Mouse (Mus musculus) midbrain, embryonic 14.5 days (tissue): Measurements from ENCODE around the gene Gm20696. TPM values are rescaled to one million over a fixed set of nuclear protein-coding genes. Genes with fewer than 3 reads are reported as not detected.

Source experiments
- ATAC-seq: fragments of 200-750 bp; cut with Nextera tagmentation; 2 replicates; pipeline ENCODE4 v1.8.0; 2017; ENCODE audit warnings: moderate number of reproducible peaks, moderate library complexity; ENCODE audit not compliant: low FRiP score, low TSS enrichment
- DNase-seq: peaks from one replicate; pipeline ENCODE4 v3.0.0-alpha.2; 2015
- H3K27ac ChIP-seq: fragments of 300-500 bp; sonication (generic); replicated peaks from 2 replicates; pipeline ENCODE4 v1.5.1; 2014; ENCODE audit warnings: mild to moderate bottlenecking, low read depth, low read length, moderate library complexity
- H3K27me3 ChIP-seq: fragments of 300-500 bp; sonication (generic); 2 replicates; pipeline ENCODE4 v1.6.1; 2014; ENCODE audit warnings: low read length, control low read depth, mixed read lengths; ENCODE audit not compliant: control insufficient read depth, insufficient read depth
- H3K36me3 ChIP-seq: fragments of 300-500 bp; sonication (generic); 2 replicates; pipeline ENCODE4 v1.6.1; 2014; ENCODE audit warnings: low read length, control low read depth; ENCODE audit not compliant: control insufficient read depth, insufficient read depth
- H3K4me1 ChIP-seq: fragments of 300-500 bp; sonication (generic); 2 replicates; pipeline ENCODE4 v1.6.1; 2014; ENCODE audit warnings: mild to moderate bottlenecking, antibody characterized with exemption, low read length, control low read depth; ENCODE audit not compliant: control insufficient read depth, insufficient read depth
- H3K4me2 ChIP-seq: fragments of 300-500 bp; sonication (generic); 2 replicates; pipeline ENCODE4 v1.6.1; 2014; ENCODE audit warnings: mild to moderate bottlenecking, low read length, moderate library complexity
- H3K4me3 ChIP-seq: fragments of 300-500 bp; sonication (generic); replicated peaks from 2 replicates; pipeline ENCODE4 v1.5.1; 2014; ENCODE audit warnings: low read depth, low read length
- H3K9ac ChIP-seq: fragments of 300-500 bp; sonication (generic); replicated peaks from 2 replicates; pipeline ENCODE4 v1.6.1; 2014; ENCODE audit warnings: mild to moderate bottlenecking, low read length, moderate library complexity
- H3K9me3 ChIP-seq: fragments of 300-500 bp; sonication (generic); 2 replicates; pipeline ENCODE4 v1.6.1; 2016; ENCODE audit warnings: low read length, control low read depth, mixed read lengths; ENCODE audit not compliant: control insufficient read depth
- WGBS: fragments of 180-500 bp; shearing (Covaris S2); extraction: QIAGEN DNeasy Blood & Tissue Kit; methylation state at CpG from one replicate; pipeline ENCODE4 v1.1.7; 2014; 5-methylcytosine and 5-hydroxymethylcytosine counted together
- polyA plus RNA-seq: library from polyadenylated mRNA; unstranded; fragments of >200 nt; fragmentation: Nextera tagmentation; extraction: Ambion mirVana; gene quantifications from 2 replicates; pipeline ENCODE4 v1.2.1, GENCODE M21; 2014

Gm20696 gene
- polyA plus RNA-seq, 1 experiment from 2014 or later, result 4.0 TPM

DNA sequence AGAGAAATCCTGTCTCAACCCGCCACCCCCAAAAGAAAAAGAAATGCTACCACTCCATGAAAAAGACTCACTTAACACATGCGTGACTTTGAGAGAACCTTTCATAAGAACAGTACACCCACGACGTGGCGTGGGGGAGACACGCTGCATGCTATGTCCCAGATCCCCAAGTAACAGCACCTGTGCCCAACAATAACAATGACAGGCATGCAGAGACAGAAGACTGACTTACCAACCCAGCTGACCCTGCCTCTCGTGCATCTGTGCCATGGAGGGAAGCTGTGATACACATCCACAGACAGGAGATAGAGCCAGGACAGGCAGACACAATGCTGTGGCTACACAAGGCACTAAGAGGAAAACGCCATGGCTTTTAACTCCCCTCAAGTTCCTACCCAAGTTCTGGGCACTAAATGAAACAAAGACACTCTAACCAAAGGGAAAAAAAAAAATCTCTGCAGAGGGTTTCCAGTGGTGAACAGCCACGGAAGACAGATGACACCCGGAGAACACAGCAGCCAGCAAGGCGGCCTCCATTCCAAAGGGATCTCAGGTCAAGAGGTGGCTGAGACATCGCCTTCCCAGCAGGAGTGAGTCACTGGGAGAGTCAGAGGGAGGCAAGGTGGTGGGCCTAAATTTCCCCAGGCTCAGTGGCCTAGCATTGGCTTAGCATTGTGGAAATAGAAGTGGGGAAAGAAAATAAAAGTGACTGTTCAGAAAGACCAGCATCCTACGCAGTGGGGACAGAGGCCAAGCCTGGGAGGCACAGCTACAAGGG, 187.5 kb downstream of the Gm20696 start:
- Histone ChIP-seq H3K4me3 (no peak overlapping the region), H3K4me1 (no peaks in the 10 kb centered on the region), H3K27me3 (no peaks in the 10 kb centered on the region), H3K9me3 (no peaks in the 10 kb centered on the region), H3K9ac (no peak overlapping the region), H3K36me3 (no peaks in the 10 kb centered on the region), H3K27ac (no peak overlapping the region), H3K4me2 (no peak overlapping the region)
- WGBS, result 88% methylated on average over 13 of the region's 13 CpGs
- DNase-seq, result no peak
- no peak for ATAC-seq

- no peaks in the 10 kb centered on the region for H3K4me1 ChIP-seq
- 93% methylated on average over 9 of the region's 9 CpGs for WGBS
- DNase-seq, result no peak
- H3K27me3 ChIP-seq, result no peaks in the 10 kb centered on the region
- no peak for ATAC-seq
- H3K9ac ChIP-seq, result no peak overlapping the region
- H3K9me3 ChIP-seq, result no peaks in the 10 kb centered on the region
- H3K4me3 ChIP-seq, result no peak overlapping the region
- H3K36me3 ChIP-seq, result no peaks in the 10 kb centered on the region
- H3K27ac ChIP-seq, result no peak overlapping the region
- no peak overlapping the region for H3K4me2 ChIP-seq
These were observed 191.6 kb downstream of the Gm20696 start for GRCm38 (mm10) chr6:99475040-99475439.

GRCm38 (mm10) chr6:99470906-99471305, 195.7 kb downstream of the Gm20696 start:
- H3K27me3 ChIP-seq, result no peaks in the 10 kb centered on the region
- no peak overlapping the region for H3K9ac ChIP-seq
- H3K36me3 ChIP-seq, result no peaks in the 10 kb centered on the region
- H3K4me3 ChIP-seq, result no peak overlapping the region
- no peak for ATAC-seq
- WGBS, result 84% methylated on average over 5 of the region's 5 CpGs
- no peak for DNase-seq
- H3K9me3 ChIP-seq, result no peaks in the 10 kb centered on the region
- 0 out of 2 replicates have a peak, but pooled peaks cover 3% of the 10 kb centered on the region for H3K4me1 ChIP-seq
- H3K27ac ChIP-seq, result no peak overlapping the region
- H3K4me2 ChIP-seq, result no peak overlapping the region

DNA sequence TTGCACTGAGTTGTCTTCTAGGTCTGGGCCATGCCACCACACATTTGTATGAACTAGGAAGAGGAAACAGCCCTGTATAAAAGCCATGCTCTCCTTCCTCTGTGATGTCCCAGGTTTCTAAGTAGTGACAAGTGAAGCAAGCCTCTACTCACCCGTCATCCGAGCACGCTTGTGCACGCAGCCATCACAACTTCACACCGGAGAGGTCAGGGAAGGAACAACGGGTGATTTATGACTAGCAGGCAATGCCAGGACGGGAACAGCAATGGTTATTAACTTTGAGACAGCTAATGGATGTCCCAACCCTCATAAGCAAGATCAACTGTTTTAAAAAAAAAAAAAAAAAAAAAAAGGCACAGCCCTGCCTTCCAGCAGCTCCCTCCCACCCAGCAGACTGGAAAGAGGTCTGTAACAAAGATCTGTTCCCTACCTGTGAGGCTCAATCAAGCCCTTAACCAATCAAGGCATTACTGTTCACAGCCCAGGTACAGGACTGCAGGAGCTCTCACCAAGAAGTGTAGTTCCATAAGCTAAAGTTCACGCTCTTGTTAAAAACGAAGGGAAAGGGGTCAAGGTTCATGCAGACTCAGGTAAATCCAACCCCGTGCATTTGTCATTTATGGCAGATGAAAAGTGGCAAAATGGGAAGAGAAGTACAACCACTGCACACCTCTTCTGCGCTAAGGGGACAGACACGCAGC, 197.3 kb downstream of the Gm20696 start:
- Histone ChIP-seq H3K36me3 (no peaks in the 10 kb centered on the region), H3K9me3 (no peaks in the 10 kb centered on the region), H3K4me1 (0 out of 2 replicates have a peak, but pooled peaks cover 3% of the 10 kb centered on the region), H3K9ac (no peak overlapping the region), H3K27me3 (no peaks in the 10 kb centered on the region), H3K4me2 (no peak overlapping the region), H3K27ac (no peak overlapping the region), H3K4me3 (no peak overlapping the region)
- WGBS, result 91% methylated on average over 12 of the region's 12 CpGs
- DNase-seq, result no peak
- no peak for ATAC-seq

DNA sequence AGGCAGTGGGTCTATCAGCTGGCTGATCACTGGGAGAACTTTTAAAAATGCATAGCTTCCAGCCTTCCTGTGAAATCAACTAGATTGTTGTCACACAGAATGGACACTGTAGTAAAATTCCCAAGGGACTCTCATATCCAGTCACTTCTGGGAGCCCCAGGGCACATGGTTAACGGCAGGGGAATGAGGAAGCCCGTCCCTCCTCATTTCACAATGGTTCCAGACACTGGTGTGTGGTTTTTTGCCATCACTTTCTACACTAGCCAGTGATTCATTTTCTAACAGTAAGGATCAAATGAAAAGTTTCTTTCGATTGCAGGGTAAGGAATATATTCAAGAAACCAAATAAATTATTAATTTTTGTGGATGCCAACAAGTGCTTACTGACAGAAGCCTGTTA, 198.8 kb downstream of the Gm20696 start:
- no peaks in the 10 kb centered on the region for H3K36me3 ChIP-seq
- H3K4me3 ChIP-seq, result no peak overlapping the region
- no peak overlapping the region for H3K9ac ChIP-seq
- no peak overlapping the region for H3K4me2 ChIP-seq
- WGBS, result 48% methylated on average over 3 of the region's 3 CpGs
- no peaks in the 10 kb centered on the region for H3K9me3 ChIP-seq
- H3K27ac ChIP-seq, result no peak overlapping the region
- ATAC-seq, result no peak
- H3K4me1 ChIP-seq, result 0 out of 2 replicates have a peak, but pooled peaks cover 3% of the 10 kb centered on the region
- no peak for DNase-seq
- H3K27me3 ChIP-seq, result no peaks in the 10 kb centered on the region

- H3K4me1 ChIP-seq, result 0 out of 2 replicates have a peak, but pooled peaks cover 3% of the 10 kb centered on the region
- DNase-seq (no peak), ATAC-seq (no peak)
- H3K9ac ChIP-seq, result no peak overlapping the region
- no peak overlapping the region for H3K27ac ChIP-seq
- H3K27me3 ChIP-seq, result no peaks in the 10 kb centered on the region
- no peaks in the 10 kb centered on the region for H3K36me3 ChIP-seq
- no peak overlapping the region for H3K4me3 ChIP-seq
- H3K9me3 ChIP-seq, result no peaks in the 10 kb centered on the region
- no peak overlapping the region for H3K4me2 ChIP-seq
- 20% methylated on average over 8 of the region's 8 CpGs for WGBS
These were observed 199.5 kb downstream of the Gm20696 start for GRCm38 (mm10) chr6:99467109-99467508.

DNA sequence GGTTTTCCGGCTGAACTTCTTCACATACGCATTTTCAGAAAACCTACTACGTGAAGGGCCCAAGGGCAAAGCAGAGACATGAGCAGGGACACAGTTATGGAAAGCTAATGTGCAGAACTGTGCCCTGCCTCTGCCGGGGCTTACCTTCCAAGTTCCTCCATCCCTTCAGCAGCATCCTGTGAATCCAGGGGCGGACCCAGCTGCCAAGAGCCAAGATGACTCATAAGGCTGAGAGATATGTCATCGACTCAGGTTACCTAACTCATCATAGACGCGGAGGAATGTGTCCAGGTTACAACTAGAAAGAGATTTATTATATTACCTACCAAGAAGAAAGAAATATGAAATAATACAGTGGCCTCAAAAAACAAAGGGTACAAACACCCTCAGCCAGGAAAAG, 200.2 kb downstream of the Gm20696 start:
- H3K4me3 ChIP-seq, result no peak overlapping the region
- no peak for DNase-seq
- 0 out of 2 replicates have a peak, but pooled peaks cover 3% of the 10 kb centered on the region for H3K4me1 ChIP-seq
- ATAC-seq, result no peak
- WGBS, result 89% methylated on average over 8 of the region's 8 CpGs
- no peaks in the 10 kb centered on the region for H3K27me3 ChIP-seq
- H3K27ac ChIP-seq, result no peak overlapping the region
- H3K9me3 ChIP-seq, result no peaks in the 10 kb centered on the region
- H3K9ac ChIP-seq, result no peak overlapping the region
- no peaks in the 10 kb centered on the region for H3K36me3 ChIP-seq
- no peak overlapping the region for H3K4me2 ChIP-seq

DNA sequence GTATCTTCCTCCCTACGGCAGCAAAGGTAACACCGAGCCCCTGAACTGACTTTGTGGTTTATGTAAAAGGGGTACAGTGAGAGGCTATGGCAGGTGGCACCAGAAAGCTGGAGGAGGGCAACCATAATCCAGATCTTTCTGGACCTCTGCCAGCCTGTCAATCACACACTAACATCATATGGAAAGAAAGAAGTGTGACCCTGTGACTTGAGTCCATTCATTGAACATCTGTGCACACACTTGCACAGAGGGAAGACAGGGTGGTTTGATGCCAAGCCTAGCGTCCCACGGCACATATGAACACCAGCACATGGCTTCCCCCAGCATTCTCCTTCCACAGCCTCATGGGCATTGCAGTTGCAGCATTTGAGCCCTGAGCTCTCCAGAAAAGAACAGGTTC, 202.1 kb downstream of the Gm20696 start:
- no peak overlapping the region for H3K27ac ChIP-seq
- H3K4me1 ChIP-seq, result 0 out of 2 replicates have a peak, but pooled peaks cover 3% of the 10 kb centered on the region
- H3K36me3 ChIP-seq, result no peaks in the 10 kb centered on the region
- H3K9ac ChIP-seq, result no peak overlapping the region
- 69% methylated on average over 4 of the region's 4 CpGs for WGBS
- DNase-seq (no peak), ATAC-seq (no peak; the same call in 1 of the 2 replicates)
- no peaks in the 10 kb centered on the region for H3K27me3 ChIP-seq
- H3K4me3 ChIP-seq, result no peak overlapping the region
- H3K4me2 ChIP-seq, result no peak overlapping the region
- no peaks in the 10 kb centered on the region for H3K9me3 ChIP-seq
